Mouse (Mus musculus) kidney, postnatal 0 days (tissue): ENCODE measurements at regions not wholly inside any gene's neighbourhood (a gene's known extent, or its start where the extent isn't known, plus 50 kb on each side); places are given as distances from the start of the nearest gene placed in this dataset.
A peak's percentile ranks its signal among the peaks of the same experiment; 100 is the strongest.

ENCODE experiments used
- ATAC-seq: fragments of 200-750 bp; cut with Nextera tagmentation; replicated peaks from 2 replicates; pipeline ENCODE4 v1.8.0; 2017; ENCODE audit warnings: low read depth, moderate number of reproducible peaks, moderate TSS enrichment, moderate library complexity; ENCODE audit not compliant: low FRiP score
- DNase-seq: peaks from one replicate; pipeline ENCODE4 v3.0.0-alpha.2; 2016; ENCODE audit warnings: low spot score
- H3K27ac ChIP-seq: fragments of 300-500 bp; sonication (generic); 2 replicates; pipeline ENCODE4 v1.5.1; 2014; ENCODE audit warnings: mild to moderate bottlenecking
- H3K27me3 ChIP-seq: fragments of 300-500 bp; sonication (generic); 2 replicates; pipeline ENCODE4 v1.6.1; 2014; ENCODE audit warnings: low read length, mixed read lengths; ENCODE audit not compliant: insufficient read depth
- H3K36me3 ChIP-seq: fragments of 300-500 bp; sonication (generic); 2 replicates; pipeline ENCODE4 v1.6.1; 2014; ENCODE audit warnings: low read length, mixed read lengths; ENCODE audit not compliant: insufficient read depth
- H3K4me1 ChIP-seq: fragments of 300-500 bp; sonication (generic); replicated peaks from 2 replicates; pipeline ENCODE4 v1.6.1; 2014; ENCODE audit warnings: antibody characterized with exemption, low read length, mixed read lengths; ENCODE audit not compliant: insufficient read depth
- H3K4me2 ChIP-seq: fragments of 300-500 bp; sonication (generic); 2 replicates; pipeline ENCODE4 v1.6.1; 2014; ENCODE audit warnings: mild to moderate bottlenecking, low read length, moderate library complexity, mixed read lengths
- H3K4me3 ChIP-seq: fragments of 300-500 bp; sonication (generic); replicated peaks from 2 replicates; pipeline ENCODE4 v1.5.1; 2014; ENCODE audit warnings: low read depth, low read length
- H3K9ac ChIP-seq: fragments of 300-500 bp; sonication (generic); 2 replicates; pipeline ENCODE4 v1.6.1; 2014; ENCODE audit warnings: low read depth, low read length
- H3K9me3 ChIP-seq: fragments of 300-500 bp; sonication (generic); replicated peaks from 2 replicates; pipeline ENCODE4 v1.6.1; 2016; ENCODE audit warnings: low read length, inconsistent platforms, mixed read lengths
- CTCF ChIP-seq: IDR thresholded peaks from 2 replicates; pipeline ENCODE4 v1.5.1; 2016; ENCODE audit warnings: antibody characterized with exemption, low read depth, mild to moderate bottlenecking, moderate library complexity
- WGBS: fragments of 180-500 bp; shearing (Covaris S2); extraction: QIAGEN DNeasy Blood & Tissue Kit; methylation state at CpG from one replicate; pipeline ENCODE4 v1.1.7; 2014; 5-methylcytosine and 5-hydroxymethylcytosine counted together

DNA sequence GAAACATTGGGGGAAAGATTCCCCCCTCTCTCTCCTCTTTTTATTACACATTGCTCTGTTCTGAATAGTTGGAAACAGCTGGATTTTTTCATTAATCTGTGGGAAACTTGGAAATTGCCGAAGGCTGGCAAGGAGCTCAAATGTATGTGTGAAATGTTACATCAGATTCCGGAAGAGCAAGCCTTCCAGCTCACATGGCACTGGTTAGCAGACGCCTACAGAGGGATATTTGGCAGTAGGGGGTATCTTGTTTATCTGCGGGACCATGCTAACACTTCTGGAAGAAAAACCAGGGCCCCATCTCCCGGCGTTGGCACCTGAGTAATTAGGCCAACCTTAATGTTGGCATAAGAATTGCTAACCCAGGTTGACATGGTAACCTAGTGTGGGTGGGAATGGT, 183.0 kb downstream of the Enc1 start:
- H3K9me3 ChIP-seq, result no peaks in the 10 kb centered on the region

DNA sequence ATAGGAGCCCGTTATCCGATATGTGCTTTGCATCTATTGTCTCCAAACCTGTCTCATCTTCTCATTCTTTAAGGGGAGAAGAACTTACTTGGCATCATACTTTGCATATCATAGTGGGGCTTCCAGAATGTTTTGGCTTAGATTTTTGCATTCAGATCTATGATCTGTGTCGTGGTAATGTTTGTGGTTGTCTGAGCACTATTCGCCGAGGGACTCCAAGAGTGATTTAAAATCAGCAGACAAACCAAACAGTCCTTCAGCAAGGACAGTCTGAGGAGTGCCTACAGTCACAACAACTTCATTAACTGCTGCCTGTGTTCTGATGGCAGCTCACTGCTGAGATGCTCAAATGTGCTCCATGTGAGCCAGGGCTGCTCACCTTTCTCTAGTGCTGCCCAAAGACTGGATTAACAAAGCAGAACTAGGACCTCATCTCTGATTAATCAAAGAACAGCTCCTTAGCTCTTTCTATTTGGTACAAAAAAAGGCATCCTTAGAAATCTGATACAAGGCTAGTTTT, 182.5 kb downstream of the Enc1 start:
- Histone ChIP-seq H3K4me3 (no peak overlapping the region), H3K9me3 (no peaks in the 10 kb centered on the region), H3K9ac (no peak overlapping the region), H3K27me3 (no peaks in the 10 kb centered on the region), H3K4me1 (no peaks in the 10 kb centered on the region), H3K27ac (no peak overlapping the region), H3K4me2 (no peak overlapping the region), H3K36me3 (no peaks in the 10 kb centered on the region)
- DNase-seq (no peak), ATAC-seq (no peak)
- 65% methylated on average over 5 of the region's 5 CpGs for WGBS
- no peak for TF ChIP-seq CTCF

More for the DNA sequence above, 183.0 kb downstream of the Enc1 start:
- Histone ChIP-seq H3K4me3 (no peak overlapping the region), H3K36me3 (no peaks in the 10 kb centered on the region), H3K4me2 (no peak overlapping the region), H3K27me3 (no peaks in the 10 kb centered on the region), H3K27ac (no peak overlapping the region), H3K9ac (no peak overlapping the region), H3K4me1 (no peaks in the 10 kb centered on the region)
- TF ChIP-seq CTCF, result no peak
- ATAC-seq, result no peak
- WGBS, result 47% methylated on average over 6 of the region's 6 CpGs
- peak; percentile 43 for DNase-seq

DNA sequence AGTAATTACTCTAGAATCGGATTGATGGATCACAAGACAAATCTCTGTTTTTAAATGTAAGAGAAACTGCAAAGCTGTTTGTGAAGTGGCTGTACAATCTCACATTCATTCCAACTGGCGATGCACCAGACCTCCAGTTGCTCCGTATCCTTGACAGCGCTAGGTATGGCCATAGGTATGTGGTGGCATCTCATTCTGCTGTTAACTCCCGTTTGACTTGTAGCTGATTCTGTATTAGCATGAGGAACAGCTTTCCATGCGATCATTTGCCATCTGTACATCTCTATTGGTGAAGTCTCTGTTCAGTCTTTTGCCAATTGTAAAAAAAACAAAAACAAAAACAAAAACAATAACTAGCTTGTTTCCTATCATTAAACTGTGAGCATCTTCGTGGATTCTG, 182.0 kb downstream of the Enc1 start:
- no peaks in the 10 kb centered on the region for H3K27me3 ChIP-seq
- no peak overlapping the region for H3K27ac ChIP-seq
- no peak overlapping the region for H3K4me2 ChIP-seq
- no peak overlapping the region for H3K4me3 ChIP-seq
- no peak for DNase-seq
- no peaks in the 10 kb centered on the region for H3K4me1 ChIP-seq
- no peak for ATAC-seq
- TF ChIP-seq CTCF, result no peak
- 81% methylated on average over 7 of the region's 7 CpGs for WGBS
- H3K9ac ChIP-seq, result no peak overlapping the region
- no peaks in the 10 kb centered on the region for H3K9me3 ChIP-seq
- no peaks in the 10 kb centered on the region for H3K36me3 ChIP-seq

DNA sequence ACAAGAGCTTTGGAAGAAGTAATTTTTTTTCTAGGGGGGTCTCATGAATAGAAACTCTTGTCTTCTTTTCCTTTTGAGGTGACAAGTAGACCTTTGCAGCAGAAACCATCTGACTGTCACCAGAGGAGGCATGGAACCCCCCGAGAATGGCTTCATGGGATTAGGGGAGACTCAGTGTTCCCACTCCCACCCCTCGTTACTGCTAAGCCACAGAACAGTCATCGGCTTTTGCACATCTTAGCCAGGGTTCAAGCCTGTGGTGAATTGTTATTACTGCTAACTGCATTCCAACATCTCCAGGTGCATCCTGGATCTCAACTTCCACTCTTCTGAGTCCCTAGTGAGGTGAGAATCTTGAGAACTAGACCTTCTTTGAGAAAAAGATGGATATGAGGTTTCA, 180.9 kb downstream of the Enc1 start:
- Histone ChIP-seq H3K9me3 (no peaks in the 10 kb centered on the region), H3K36me3 (no peaks in the 10 kb centered on the region), H3K9ac (no peak overlapping the region), H3K4me2 (no peak overlapping the region), H3K27ac (no peak overlapping the region), H3K4me1 (no peaks in the 10 kb centered on the region), H3K4me3 (no peak overlapping the region), H3K27me3 (no peaks in the 10 kb centered on the region)
- ATAC-seq (no peak), DNase-seq (no peak)
- TF ChIP-seq CTCF, result no peak
- 95% methylated on average over 3 of the region's 3 CpGs for WGBS

DNA sequence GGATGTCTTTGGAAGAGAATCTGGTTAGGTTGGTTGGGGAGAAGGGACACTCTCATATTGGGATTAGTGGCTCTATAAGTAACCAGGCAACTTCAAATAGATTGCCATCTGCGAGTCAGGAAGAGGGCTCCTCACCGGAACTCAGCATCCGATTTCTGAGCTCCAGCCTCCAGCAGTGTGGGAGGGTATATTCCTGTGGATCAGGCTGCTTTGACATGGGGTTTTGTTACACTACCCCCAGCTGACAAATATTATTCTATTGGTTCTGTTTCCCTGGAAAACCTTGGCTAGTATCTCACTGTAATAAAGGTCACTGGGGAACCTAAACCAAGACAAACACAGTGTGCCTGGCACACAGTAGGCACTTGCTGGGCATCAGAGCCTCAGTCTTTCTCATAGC, 179.9 kb downstream of the Enc1 start:
- H3K4me1 ChIP-seq, result no peaks in the 10 kb centered on the region
- no peaks in the 10 kb centered on the region for H3K36me3 ChIP-seq
- no peak for ATAC-seq
- no peak overlapping the region for H3K4me2 ChIP-seq
- peak; percentile 59 for DNase-seq
- H3K27me3 ChIP-seq, result no peaks in the 10 kb centered on the region
- no peak for TF ChIP-seq CTCF
- H3K4me3 ChIP-seq, result no peak overlapping the region
- no peak overlapping the region for H3K9ac ChIP-seq
- WGBS, result 43% methylated on average over 3 of the region's 3 CpGs
- H3K27ac ChIP-seq, result no peak overlapping the region
- no peaks in the 10 kb centered on the region for H3K9me3 ChIP-seq

DNA sequence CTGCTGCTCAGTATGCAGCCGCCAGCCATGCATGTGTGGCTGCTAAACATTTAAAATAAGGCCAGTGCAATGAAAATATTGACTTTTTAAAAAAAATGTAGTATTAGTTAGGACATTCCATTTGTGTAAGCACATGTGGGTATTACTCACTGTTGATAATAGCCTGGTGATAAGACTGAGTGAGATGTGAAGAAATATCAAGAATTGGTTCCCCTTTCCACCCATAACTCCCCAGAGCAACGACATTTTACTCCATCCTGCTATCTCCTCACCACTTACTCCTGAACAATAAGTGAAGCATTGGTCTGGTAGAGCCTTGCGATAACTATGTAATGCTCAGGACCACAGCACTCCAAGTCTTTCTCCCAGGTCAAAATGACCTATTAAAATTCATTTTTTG, 178.2 kb downstream of the Enc1 start:
- DNase-seq (no peak), ATAC-seq (no peak)
- no peaks in the 10 kb centered on the region for H3K36me3 ChIP-seq
- no peak overlapping the region for H3K4me3 ChIP-seq
- TF ChIP-seq CTCF, result no peak
- no peaks in the 10 kb centered on the region for H3K9me3 ChIP-seq
- no peak overlapping the region for H3K27ac ChIP-seq
- H3K9ac ChIP-seq, result no peak overlapping the region
- no peaks in the 10 kb centered on the region for H3K4me1 ChIP-seq
- WGBS, result 81% methylated on average over 3 of the region's 3 CpGs
- no peak overlapping the region for H3K4me2 ChIP-seq
- H3K27me3 ChIP-seq, result no peaks in the 10 kb centered on the region

DNA sequence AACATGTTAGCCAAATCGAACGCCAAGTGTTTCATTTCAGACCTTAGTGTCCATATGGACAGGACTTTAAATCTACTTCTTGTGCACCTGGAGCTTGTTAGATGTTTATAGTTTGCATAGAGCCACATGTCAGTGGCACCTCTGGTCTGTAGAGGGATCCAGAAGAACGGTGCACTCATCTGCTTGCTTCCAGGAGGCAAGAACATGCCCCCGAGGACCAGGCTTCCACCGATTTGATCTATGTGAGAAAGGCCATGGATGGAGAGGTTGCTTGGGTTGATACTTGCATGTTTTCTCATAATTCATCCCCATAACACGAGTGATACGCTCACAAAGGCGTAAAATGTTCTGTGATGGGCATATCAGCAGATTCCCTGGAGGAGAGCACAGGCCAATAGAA, 177.8 kb downstream of the Enc1 start:
- Histone ChIP-seq H3K27ac (no peak overlapping the region), H3K9me3 (no peaks in the 10 kb centered on the region), H3K27me3 (no peaks in the 10 kb centered on the region), H3K4me3 (no peak overlapping the region), H3K4me2 (no peak overlapping the region), H3K9ac (no peak overlapping the region), H3K36me3 (no peaks in the 10 kb centered on the region), H3K4me1 (no peaks in the 10 kb centered on the region)
- DNase-seq, result no peak
- no peak for TF ChIP-seq CTCF
- no peak for ATAC-seq
- 60% methylated on average over 8 of the region's 8 CpGs for WGBS
